Mouse (Mus musculus): ENCODE results near the gene Arhgap18.

- TF ChIP-seq EP300 (IDR thresholded peaks at IDR 0.05; ENCODE audit: low read depth): no peak
- no peak for TF ChIP-seq CTCF (IDR thresholded peaks at IDR 0.05; ENCODE audit: low read depth)
These were observed 2.4 kb upstream of the Arhgap18 start for GRCm38 (mm10) chr10:26750827-26751226.
